Mouse (Mus musculus): ENCODE data around the gene Pdf. TPM values are rescaled to one million over a fixed set of nuclear protein-coding genes. Genes with fewer than 3 reads are reported as not detected.
A peak's percentile ranks its signal among the peaks of the same experiment; 100 is the strongest.

Gene Pdf
- polyA plus RNA-seq, 1 experiment from 2014 or later, result 59.8 TPM

DNA sequence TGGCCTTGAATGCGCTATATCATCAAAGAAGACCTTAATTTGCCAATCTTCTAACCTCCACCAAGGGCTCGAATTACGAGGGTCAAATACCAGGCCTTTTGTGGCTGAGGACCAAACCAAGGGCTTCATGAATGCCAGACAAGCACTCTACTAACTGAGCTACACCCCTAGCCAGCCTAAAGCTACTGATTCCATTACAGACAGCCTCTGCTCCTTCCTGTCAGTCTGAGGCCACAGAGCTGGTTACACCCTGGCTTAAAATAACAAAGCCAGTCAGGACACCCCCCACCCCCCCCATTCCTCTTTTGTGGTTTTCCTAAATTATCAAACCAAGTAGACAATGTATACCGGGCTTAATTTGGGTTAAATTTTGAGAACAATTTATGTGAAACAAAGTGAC lies 25.3 kb upstream of the Pdf start:
- H3K4me1 ChIP-seq (ENCODE audit: insufficient read depth, low read length), result no peaks in the 10 kb centered on the region
- H3K4me2 ChIP-seq (replicated peaks; ENCODE audit: low read depth, low read length), result no peak overlapping the region
- ATAC-seq (ENCODE audit: low FRiP score, low TSS enrichment), result no peak
- H3K27me3 ChIP-seq (ENCODE audit: insufficient read depth, low read length), result no peaks in the 10 kb centered on the region
- H3K36me3 ChIP-seq (ENCODE audit: insufficient read depth, low read length), result peaks cover 65% of the 10 kb centered on the region
- no peaks in the 10 kb centered on the region for H3K9me3 ChIP-seq (ENCODE audit: low read length)
- WGBS, result 84% methylated on average over 4 of the region's 4 CpGs
- H3K9ac ChIP-seq (replicated peaks; ENCODE audit: low read length), result no peak overlapping the region
- H3K27ac ChIP-seq (ENCODE audit: low read length), result no peak overlapping the region
- H3K4me3 ChIP-seq (ENCODE audit: low read length), result no peak overlapping the region

GRCm38 (mm10) chr8:107065511-107066496 lies 17.4 kb upstream of the Pdf start, which contains the start of gene Tmed6:
Gene Tmed6, minus strand, starts transcription at chr8:107065644.
- Histone ChIP-seq H3K36me3 (ENCODE audit: insufficient read depth, low read length) (peaks cover 11% of the 10 kb centered on the region), H3K4me3 (ENCODE audit: low read length) (no peak within 1 kb of the TSS), H3K9ac (replicated peaks; ENCODE audit: low read length) (no peak within 1 kb of the TSS), H3K27me3 (ENCODE audit: insufficient read depth, low read length) (no peaks in the 10 kb centered on the region), H3K4me1 (ENCODE audit: insufficient read depth, low read length) (peaks cover 8% of the 10 kb centered on the region; the same call in 1 of the 2 replicates), H3K4me2 (replicated peaks; ENCODE audit: low read depth, low read length) (no peak within 1 kb of the TSS; the same call in 1 of the 2 replicates), H3K27ac (ENCODE audit: low read length) (peak within 1 kb of the TSS; percentile 65), H3K9me3 (ENCODE audit: low read length) (no peaks in the 10 kb centered on the region)
- WGBS, result 48% methylated on average over 17 of the region's 17 CpGs
- ATAC-seq (ENCODE audit: low FRiP score, low TSS enrichment), result peak; percentile 72

DNA sequence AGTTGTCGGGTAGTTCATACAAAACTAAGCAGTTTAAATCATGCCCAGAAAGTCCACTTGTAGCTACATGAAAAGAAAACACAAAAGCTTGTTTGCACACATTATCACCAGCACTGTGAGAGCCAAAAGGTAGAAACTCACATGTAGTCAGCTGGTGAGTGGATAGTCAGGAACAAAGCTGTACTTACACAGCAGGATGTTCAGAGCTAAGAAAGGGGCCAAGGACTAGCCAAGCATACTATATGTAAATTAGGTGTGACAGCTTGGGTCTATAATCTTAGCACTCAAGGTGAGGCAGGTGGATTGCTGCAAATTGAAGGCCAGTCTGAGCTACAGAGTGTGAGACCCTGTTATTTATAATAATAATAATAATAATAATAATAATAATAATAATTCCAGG lies 14.2 kb upstream of the Pdf start:
- H3K9me3 ChIP-seq (ENCODE audit: low read length), result no peaks in the 10 kb centered on the region
- WGBS, result 95% methylated on average over 1 of the region's 1 CpGs
- peaks cover 13% of the 10 kb centered on the region for H3K4me1 ChIP-seq (ENCODE audit: insufficient read depth, low read length)
- no peaks in the 10 kb centered on the region for H3K27me3 ChIP-seq (ENCODE audit: insufficient read depth, low read length)
- ATAC-seq (ENCODE audit: low FRiP score, low TSS enrichment), result no peak
- peaks cover 20% of the 10 kb centered on the region for H3K36me3 ChIP-seq (ENCODE audit: insufficient read depth, low read length)
- no peak overlapping the region for H3K4me3 ChIP-seq (ENCODE audit: low read length)
- H3K27ac ChIP-seq (ENCODE audit: low read length), result no peak overlapping the region
- no peak overlapping the region for H3K9ac ChIP-seq (replicated peaks; ENCODE audit: low read length)
- H3K4me2 ChIP-seq (replicated peaks; ENCODE audit: low read depth, low read length), result no peak overlapping the region

GRCm38 (mm10) chr8:107056973-107057369 lies 8.6 kb upstream of the Pdf start:
- Histone ChIP-seq H3K27me3 (ENCODE audit: insufficient read depth, low read length) (no peaks in the 10 kb centered on the region), H3K4me2 (replicated peaks; ENCODE audit: low read depth, low read length) (peak overlapping the region; percentile 79), H3K4me3 (ENCODE audit: low read length) (peak overlapping the region; percentile 99), H3K36me3 (ENCODE audit: insufficient read depth, low read length) (peaks cover 47% of the 10 kb centered on the region), H3K9me3 (ENCODE audit: low read length) (0 out of 2 replicates have a peak, but pooled peaks cover under 1% of the 10 kb centered on the region), H3K4me1 (ENCODE audit: insufficient read depth, low read length) (peaks cover 23% of the 10 kb centered on the region), H3K9ac (replicated peaks; ENCODE audit: low read length) (peak overlapping the region; percentile 93), H3K27ac (ENCODE audit: low read length) (peak overlapping the region; percentile 41)
- peak; percentile 80 for ATAC-seq (ENCODE audit: low FRiP score, low TSS enrichment)
- under 1% methylated on average over 33 of the region's 33 CpGs for WGBS

- H3K36me3 ChIP-seq (ENCODE audit: insufficient read depth, low read length), result peaks cover 54% of the 10 kb centered on the region
- peaks cover 23% of the 10 kb centered on the region for H3K4me1 ChIP-seq (ENCODE audit: insufficient read depth, low read length)
- H3K27ac ChIP-seq (ENCODE audit: low read length), result peak within 1 kb of the TSS; percentile 80
- peaks cover 3% of the 10 kb centered on the region; the same call in 1 of the 2 replicates for H3K9me3 ChIP-seq (ENCODE audit: low read length)
- H3K9ac ChIP-seq (replicated peaks; ENCODE audit: low read length), result peak within 1 kb of the TSS; percentile 93
- no peaks in the 10 kb centered on the region for H3K27me3 ChIP-seq (ENCODE audit: insufficient read depth, low read length)
- peak; percentile 93 for ATAC-seq (ENCODE audit: low FRiP score, low TSS enrichment)
- H3K4me3 ChIP-seq (ENCODE audit: low read length), result peak within 1 kb of the TSS; percentile 99
- under 1% methylated on average over 88 of the region's 88 CpGs for WGBS
- H3K4me2 ChIP-seq (replicated peaks; ENCODE audit: low read depth, low read length), result peak within 1 kb of the TSS; percentile 90
These were observed 7.9 kb upstream of the Pdf start, which contains the start of the genes Cog8 and Nip7 for GRCm38 (mm10) chr8:107056076-107056972. Gene Cog8, minus strand, starts transcription at chr8:107056689. Gene Nip7, plus strand, starts transcription at chr8:107056877.

GRCm38 (mm10) chr8:107052046-107052445 lies 3.6 kb upstream of the Pdf start:
- WGBS, result 90% methylated on average over 8 of the region's 8 CpGs
- H3K4me2 ChIP-seq (replicated peaks; ENCODE audit: low read depth, low read length), result no peak overlapping the region
- H3K4me1 ChIP-seq (ENCODE audit: insufficient read depth, low read length), result peaks cover 19% of the 10 kb centered on the region
- no peak for ATAC-seq (ENCODE audit: low FRiP score, low TSS enrichment)
- H3K36me3 ChIP-seq (ENCODE audit: insufficient read depth, low read length), result peaks cover 51% of the 10 kb centered on the region
- H3K4me3 ChIP-seq (ENCODE audit: low read length), result no peak overlapping the region
- no peak overlapping the region for H3K9ac ChIP-seq (replicated peaks; ENCODE audit: low read length)
- peaks cover 3% of the 10 kb centered on the region; the same call in 1 of the 2 replicates for H3K9me3 ChIP-seq (ENCODE audit: low read length)
- no peaks in the 10 kb centered on the region for H3K27me3 ChIP-seq (ENCODE audit: insufficient read depth, low read length)
- H3K27ac ChIP-seq (ENCODE audit: low read length), result no peak overlapping the region

DNA sequence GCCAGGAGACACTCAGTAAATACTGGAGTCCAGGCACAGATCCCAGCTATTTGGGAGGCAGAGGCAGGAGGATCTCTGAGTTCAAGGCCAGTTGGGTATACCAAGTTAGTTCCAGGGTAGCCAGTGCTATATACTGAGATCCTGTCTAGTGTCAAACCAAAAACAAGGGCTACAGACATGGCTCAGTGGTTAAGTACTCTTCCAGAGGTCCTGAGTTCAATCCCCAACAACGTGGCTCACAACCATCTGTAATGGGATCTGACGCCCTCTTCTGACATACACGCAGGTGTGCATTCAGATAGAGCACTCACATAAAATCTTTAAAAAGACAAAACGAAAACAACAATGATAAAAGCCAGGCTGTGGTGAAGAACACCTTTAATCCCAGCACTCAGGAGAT lies 1.1 kb upstream of the Pdf start:
- Histone ChIP-seq H3K4me3 (ENCODE audit: low read length) (peak overlapping the region; percentile 86; the same call in 1 of the 2 replicates), H3K4me2 (replicated peaks; ENCODE audit: low read depth, low read length) (peak overlapping the region; percentile 85; the same call in 1 of the 2 replicates), H3K9me3 (ENCODE audit: low read length) (peaks cover 3% of the 10 kb centered on the region; the same call in 1 of the 2 replicates), H3K9ac (replicated peaks; ENCODE audit: low read length) (no peak overlapping the region), H3K27me3 (ENCODE audit: insufficient read depth, low read length) (no peaks in the 10 kb centered on the region), H3K27ac (ENCODE audit: low read length) (no peak overlapping the region), H3K36me3 (ENCODE audit: insufficient read depth, low read length) (peaks cover 72% of the 10 kb centered on the region), H3K4me1 (ENCODE audit: insufficient read depth, low read length) (peaks cover 6% of the 10 kb centered on the region)
- ATAC-seq (ENCODE audit: low FRiP score, low TSS enrichment), result no peak
- WGBS, result 90% methylated on average over 4 of the region's 4 CpGs

DNA sequence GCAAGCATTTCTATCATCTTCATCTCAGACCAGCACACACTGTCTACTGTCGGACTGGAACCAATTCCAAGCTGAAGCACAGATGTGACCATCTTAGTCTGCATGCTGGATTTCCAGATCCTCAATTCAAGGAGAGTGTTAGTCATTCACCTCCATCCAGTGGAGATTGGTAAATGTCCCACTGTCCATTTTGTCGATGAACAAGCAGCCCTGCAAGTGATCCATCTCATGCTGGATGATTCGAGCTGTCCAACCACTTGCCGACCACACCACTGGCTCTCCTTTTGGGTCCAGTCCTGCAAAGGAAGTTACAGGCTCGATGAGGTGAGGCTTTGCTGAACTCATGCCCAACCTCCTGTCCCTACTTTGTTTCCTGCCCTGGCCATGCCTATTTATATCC lies 1.4 kb downstream of the Pdf start:
- Histone ChIP-seq H3K4me2 (replicated peaks; ENCODE audit: low read depth, low read length) (peak overlapping the region; percentile 85), H3K36me3 (ENCODE audit: insufficient read depth, low read length) (peaks cover 73% of the 10 kb centered on the region), H3K27me3 (ENCODE audit: insufficient read depth, low read length) (no peaks in the 10 kb centered on the region), H3K4me3 (ENCODE audit: low read length) (peak overlapping the region; percentile 86), H3K9ac (replicated peaks; ENCODE audit: low read length) (no peak overlapping the region; the same call in 1 of the 2 replicates), H3K4me1 (ENCODE audit: insufficient read depth, low read length) (peaks cover 6% of the 10 kb centered on the region), H3K9me3 (ENCODE audit: low read length) (peaks cover 3% of the 10 kb centered on the region; the same call in 1 of the 2 replicates), H3K27ac (ENCODE audit: low read length) (no peak overlapping the region)
- ATAC-seq (ENCODE audit: low FRiP score, low TSS enrichment), result no peak
- 80% methylated on average over 5 of the region's 5 CpGs for WGBS

DNA sequence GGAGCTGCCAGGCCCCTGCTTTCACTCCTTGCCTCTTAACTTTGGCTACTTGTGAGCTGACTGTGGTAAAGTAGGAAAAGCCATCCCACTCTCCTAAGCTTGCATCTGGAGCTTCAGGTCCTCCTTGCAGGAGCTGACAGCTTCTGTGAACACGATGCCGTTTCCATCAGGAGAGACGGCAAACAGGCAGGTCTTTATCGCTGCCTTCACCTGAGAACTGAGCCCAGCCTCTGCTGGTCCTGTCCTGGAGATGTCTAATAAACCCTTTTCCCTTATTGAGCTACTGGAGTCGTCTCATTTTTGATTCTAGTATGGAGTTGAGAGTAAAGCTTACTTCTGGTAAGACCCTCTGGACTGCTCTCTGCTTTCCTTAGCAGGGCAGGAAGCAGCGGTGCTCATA lies 2.9 kb downstream of the Pdf start:
- H3K27me3 ChIP-seq (ENCODE audit: insufficient read depth, low read length), result no peaks in the 10 kb centered on the region
- 89% methylated on average over 6 of the region's 6 CpGs for WGBS
- peaks cover 70% of the 10 kb centered on the region for H3K36me3 ChIP-seq (ENCODE audit: insufficient read depth, low read length)
- ATAC-seq (ENCODE audit: low FRiP score, low TSS enrichment), result no peak
- peaks cover 6% of the 10 kb centered on the region for H3K4me1 ChIP-seq (ENCODE audit: insufficient read depth, low read length)
- no peaks in the 10 kb centered on the region for H3K9me3 ChIP-seq (ENCODE audit: low read length)
- no peak overlapping the region for H3K4me3 ChIP-seq (ENCODE audit: low read length)
- no peak overlapping the region for H3K27ac ChIP-seq (ENCODE audit: low read length)
- no peak overlapping the region for H3K9ac ChIP-seq (replicated peaks; ENCODE audit: low read length)
- no peak overlapping the region for H3K4me2 ChIP-seq (replicated peaks; ENCODE audit: low read depth, low read length)

Data from kidney, embryonic 16.5 days (tissue).